Mouse (Mus musculus) WW6 (cell line): Measurements from ENCODE around the gene Zdhhc14.

Source experiments
- DNase-seq: peaks from one replicate; pipeline ENCODE4 v3.0.0-alpha.2; 2013; ENCODE audit warnings: low read depth, low spot score

The Zdhhc14 gene

GRCm38 (mm10) chr17:5491801-5492745 is at the start of gene Zdhhc14:
Gene Zdhhc14, plus strand, starts transcription at chr17:5492557.
- DNase-seq: peak; percentile 62

GRCm38 (mm10) chr17:5443260-5443659 is 49.1 kb upstream of the Zdhhc14 start:
- DNase-seq: no peak

GRCm38 (mm10) chr17:5443751-5444150 is 48.6 kb upstream of the Zdhhc14 start:
- DNase-seq: no peak

DNA sequence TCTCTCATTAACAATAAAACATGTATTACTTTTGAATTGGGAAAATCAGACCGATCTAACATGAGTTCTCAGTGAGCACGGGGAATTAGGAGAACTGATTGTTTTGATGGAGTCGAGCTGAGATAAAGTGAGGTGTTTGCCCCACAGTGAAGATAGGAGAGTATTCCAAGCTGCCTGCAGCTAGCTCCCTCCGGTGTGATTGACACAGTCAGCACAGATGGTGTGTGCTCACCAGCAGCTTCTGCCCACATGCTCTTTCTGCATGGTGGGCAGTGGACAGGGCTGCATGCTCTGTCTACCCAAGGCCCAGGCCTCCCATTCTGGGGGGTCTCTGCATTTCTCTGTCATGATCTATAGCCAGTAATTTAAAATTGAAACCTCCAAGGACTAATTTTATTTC is 38.7 kb upstream of the Zdhhc14 start:
- DNase-seq: no peak

GRCm38 (mm10) chr17:5463912-5464311 is 28.4 kb upstream of the Zdhhc14 start:
- no peak for DNase-seq

DNA sequence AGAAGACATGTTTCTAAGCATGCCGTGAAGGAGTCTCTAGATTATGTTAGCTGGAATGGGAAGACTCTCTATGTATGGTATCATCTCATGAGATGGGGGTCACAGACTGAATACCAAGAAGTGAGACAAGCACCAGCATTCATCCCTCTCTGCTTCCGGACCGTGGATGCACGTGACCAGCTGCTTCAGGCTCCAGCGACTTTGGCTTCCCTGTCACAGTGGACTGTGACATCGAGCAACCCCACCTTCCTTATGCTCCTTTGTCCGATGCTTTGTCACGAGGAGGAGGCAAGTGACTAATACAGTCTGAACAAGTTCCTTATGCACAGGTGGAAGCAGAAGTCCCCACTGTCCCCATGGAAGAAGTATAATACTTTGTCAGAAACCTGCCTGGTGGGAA is 25.6 kb upstream of the Zdhhc14 start:
- DNase-seq: no peak

DNA sequence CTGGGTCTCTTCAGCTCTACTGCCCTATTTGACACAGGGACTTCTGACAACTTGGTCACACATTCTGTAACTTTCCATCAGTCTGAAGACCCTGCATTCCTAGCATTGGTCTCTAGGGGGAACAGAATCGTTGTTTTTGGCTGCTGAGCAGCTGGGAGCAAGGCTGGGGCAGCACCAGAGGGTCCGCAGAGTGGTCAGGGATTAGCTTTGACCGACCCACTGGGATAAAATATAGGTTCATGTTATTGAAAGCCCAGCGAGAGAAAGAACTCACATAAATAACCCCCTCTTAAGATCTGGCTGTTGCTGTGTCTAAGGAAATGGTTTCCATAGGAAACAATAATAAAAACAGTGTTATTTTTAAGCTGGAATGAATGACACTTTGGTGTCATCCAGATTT is 25.2 kb upstream of the Zdhhc14 start:
- DNase-seq: no peak

DNA sequence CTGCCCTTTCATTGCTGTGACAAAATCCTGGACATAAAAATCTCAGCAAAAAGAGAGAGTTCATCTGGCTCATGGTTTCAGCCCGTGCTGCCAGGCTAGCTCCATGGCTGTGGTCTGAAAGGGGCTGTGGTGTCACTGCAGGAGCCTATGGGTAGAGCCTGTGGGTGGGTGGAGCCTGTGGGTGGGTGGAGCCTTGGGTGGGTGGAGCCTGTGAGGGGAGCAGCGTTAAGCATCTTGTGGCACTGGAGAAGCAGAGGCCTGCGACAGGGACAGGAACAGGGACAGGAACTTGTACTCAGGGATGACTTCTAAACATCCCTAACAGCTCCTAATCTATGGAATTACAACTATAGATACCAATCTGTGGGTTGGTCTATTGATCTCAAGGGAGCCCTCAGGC is 20.1 kb upstream of the Zdhhc14 start:
- no peak for DNase-seq

- DNase-seq: peak; percentile 45
Observed at GRCm38 (mm10) chr17:5475960-5476725, 16.2 kb upstream of the Zdhhc14 start.

DNA sequence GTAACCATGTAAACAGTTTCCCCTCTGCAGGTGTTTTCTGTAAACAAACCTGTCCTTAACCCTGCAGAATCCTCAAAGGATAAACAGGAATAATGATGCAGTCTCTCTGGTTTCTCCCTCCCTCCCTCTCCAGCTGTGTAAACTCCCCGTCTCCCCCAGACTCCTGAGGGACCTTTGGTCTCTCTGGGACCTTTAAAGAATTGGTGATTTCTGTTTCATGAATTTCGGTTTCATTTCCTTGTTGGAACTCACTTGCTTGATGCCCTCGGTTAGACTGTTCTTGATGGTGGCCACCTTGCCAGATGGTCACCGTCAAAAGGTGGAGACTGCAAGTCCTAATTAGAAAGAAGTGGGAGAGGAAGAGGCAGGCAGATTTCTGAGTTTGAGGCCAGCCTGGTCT is 8.9 kb upstream of the Zdhhc14 start:
- no peak for DNase-seq

GRCm38 (mm10) chr17:5484663-5485062 is 7.7 kb upstream of the Zdhhc14 start:
- DNase-seq: no peak

GRCm38 (mm10) chr17:5488156-5488555 is 4.2 kb upstream of the Zdhhc14 start:
- DNase-seq: no peak

DNA sequence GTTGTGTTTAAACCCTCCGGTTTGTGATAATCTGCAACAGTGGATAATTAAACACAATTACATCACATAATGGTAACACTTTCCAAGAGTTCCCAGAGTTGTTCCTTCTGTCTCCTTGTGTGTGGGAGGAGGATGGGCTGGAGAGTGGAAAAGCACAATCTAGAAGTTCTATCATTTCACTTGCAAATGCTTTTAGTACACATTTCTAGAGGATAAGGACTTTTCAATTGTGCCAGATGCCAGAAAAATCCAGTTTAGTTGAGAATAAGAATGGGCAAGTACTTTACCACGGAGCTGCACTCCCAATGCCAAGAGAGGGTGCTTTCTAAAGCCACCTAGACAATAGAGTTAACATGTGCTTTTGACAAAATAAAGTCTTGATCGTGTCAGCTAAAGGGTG is 2.0 kb upstream of the Zdhhc14 start:
- DNase-seq: no peak

DNA sequence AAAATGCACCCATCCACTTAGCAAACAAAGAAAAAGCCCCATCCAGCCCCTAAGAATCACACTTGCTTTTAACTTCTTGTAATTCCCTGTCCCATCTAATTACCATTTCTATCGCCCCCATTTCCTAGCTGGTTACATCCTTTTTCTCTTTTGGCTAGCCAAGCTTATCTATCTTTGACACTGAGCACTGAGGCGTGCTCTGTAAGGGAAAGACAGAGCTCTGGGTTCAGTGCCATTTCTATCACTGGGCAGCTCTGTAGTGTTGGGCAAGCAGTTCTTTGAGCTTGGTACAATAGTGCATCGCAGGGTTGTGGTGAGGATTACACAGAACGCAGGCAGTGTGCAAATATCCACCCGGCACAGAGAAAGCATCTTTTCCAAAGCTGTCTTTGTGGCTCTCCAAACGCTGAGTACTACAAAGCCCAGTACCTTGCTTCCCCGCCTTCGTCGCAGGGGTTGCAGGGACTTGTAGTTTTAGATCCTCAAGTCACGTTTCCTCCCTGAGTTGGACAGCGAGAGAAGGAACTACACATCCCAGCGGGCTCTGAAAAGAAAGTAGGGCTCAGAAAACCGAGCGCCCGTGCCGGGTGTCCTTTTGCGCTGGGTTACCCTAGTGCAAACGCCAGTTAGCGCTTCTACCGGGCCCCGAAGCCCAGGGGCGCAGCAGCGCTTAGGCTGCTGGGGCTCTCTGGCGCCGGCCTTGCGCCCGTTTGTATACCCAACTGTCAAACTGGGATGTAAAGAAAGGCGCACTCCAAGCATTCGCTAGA is 1.1 kb upstream of the Zdhhc14 start:
- DNase-seq: peak; percentile 76

- peak; percentile 26 for DNase-seq
Observed at GRCm38 (mm10) chr17:5492746-5493160, 396 bp downstream of the Zdhhc14 start.

- DNase-seq: no peak
Observed at GRCm38 (mm10) chr17:5493161-5493771, 909 bp downstream of the Zdhhc14 start.

DNA sequence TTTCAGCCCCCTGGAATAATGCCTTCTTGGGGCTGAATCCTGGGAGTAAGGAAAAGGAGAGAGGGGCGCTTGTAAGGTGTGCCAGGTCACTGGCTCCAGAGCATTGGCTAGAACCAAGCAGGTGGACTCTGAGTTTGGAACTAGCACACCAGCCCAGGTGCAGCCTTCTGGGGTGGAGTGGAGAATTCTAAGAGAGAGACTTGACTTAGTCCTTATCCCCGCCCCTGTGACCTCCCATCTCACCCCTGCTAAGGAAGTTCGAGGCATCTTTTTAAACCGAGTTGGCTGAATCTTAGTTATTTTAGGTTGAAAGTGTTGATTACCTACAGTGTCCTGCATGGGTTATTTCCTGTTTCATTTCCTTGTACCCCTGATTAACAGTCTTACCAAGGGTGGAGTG is 1.5 kb downstream of the Zdhhc14 start:
- DNase-seq: no peak

DNA sequence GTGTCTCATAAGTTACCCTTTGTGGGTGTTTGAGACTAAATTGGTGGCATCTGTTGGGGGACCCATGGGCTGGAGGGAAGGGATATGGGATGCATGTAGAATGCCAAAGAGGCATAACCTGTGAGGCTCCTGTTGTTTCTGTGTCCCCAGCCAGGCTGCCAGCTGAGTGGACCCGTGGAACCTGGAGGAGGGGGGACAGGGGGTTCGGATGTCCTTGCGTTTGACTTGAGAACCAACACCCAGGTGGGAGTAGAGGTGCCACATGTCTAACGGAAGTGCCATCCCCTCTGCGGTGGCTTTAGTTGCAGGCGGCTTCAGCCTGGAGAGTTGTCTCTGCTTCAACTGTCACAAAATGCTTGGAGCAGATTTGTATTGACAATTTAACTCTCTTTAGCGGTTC is 2.5 kb downstream of the Zdhhc14 start:
- DNase-seq: no peak

DNA sequence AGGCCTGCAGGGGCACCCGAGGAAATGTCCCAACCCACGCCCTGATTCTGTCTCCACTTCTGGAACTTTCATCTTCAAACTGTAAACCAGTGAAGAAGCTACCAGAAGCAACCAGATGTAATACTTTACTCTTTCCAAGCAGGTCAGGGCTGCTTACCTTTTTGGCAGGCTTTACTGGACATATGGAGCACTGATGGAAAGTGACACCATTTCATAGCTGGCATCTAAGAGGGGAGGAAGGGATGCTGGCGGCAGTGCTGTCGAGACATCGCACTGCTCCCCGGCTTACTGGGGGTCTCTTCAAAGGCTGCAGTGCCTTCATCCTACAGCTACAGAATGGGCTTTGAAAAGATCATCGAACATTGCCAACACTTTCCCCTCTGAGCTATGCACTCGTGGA is 5.3 kb downstream of the Zdhhc14 start:
- DNase-seq: no peak

DNA sequence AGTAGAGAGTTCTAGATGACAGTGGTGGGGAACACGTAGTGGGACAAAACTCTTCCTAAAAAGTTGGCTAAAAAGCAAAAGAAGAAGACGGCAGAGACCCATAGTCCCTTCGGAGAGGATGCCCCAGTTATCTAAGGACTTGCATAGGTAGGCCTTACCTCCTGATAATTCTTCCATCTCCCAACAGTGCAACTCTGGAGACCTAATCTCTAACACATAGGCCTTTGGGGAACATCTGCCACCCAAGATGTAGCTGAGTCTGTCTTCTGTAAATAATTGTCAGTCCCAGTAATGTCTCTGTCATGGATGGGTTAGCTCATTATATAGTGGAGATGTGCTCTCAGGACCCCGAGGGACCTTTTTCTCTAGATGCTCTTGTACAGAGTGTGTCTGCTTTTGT is 6.6 kb downstream of the Zdhhc14 start:
- DNase-seq: no peak

GRCm38 (mm10) chr17:5503981-5504760 is 11.8 kb downstream of the Zdhhc14 start:
- no peak for DNase-seq
